Mouse (Mus musculus) frontal cortex, postnatal 10 days (tissue): ENCODE measurements at regions not wholly inside any gene's neighbourhood (a gene's known extent, or its start where the extent isn't known, plus 50 kb on each side); places are given as distances from the start of the nearest gene placed in this dataset.

Source experiments
- DNase-seq, 2 experiments: peaks; one replicate each; pipeline ENCODE4 v3.0.0; 2022; ENCODE audit warnings: low spot score in 2 of 2, mixed read lengths in 1 of 2

GRCm38 (mm10) chr14:33794262-33794661 lies 129.1 kb upstream of the Gdf10 start:
- no peak for DNase-seq

- no peak for DNase-seq
Measured at GRCm38 (mm10) chr14:33797551-33798303, 125.7 kb upstream of the Gdf10 start.

DNA sequence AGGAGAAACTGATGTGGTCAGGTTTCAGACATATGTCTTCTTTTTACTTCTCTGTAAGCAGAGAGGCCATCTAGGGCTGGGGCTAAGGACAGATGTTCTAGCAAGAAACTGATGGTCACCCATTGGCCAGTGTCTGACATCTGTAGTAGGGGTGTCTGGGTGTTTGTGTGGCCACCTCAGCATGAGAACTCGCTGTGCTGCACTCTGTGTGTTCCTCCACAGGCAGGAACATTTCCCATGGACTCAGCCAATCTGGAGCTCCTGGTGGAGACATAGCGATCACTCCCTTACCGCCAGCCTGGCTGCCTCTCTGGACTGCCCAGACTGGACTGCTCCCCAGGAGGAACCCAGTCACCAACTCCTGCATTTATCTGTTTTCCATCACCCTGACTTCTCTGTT lies 119.1 kb upstream of the Gdf10 start:
- no peak for DNase-seq

DNA sequence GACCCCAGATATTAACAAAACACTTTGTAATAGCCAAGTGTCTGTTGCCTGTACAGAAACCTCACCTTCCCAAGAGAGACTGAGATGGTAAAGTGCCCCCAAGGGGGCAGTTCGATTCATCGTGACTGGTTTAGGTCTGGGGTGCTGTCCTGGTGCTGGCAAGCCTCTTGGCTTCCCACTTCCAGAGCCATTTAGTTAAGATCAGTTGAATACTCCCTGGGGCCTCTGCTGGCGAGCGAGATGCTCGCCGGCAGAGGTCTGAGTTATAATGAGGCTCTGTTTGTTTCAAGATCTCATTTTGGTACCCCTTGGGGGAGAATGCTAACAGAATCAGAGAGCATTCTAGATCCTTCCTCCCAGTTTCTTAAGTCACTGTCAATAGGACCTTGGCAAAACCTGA lies 118.7 kb upstream of the Gdf10 start:
- no peak for DNase-seq

DNA sequence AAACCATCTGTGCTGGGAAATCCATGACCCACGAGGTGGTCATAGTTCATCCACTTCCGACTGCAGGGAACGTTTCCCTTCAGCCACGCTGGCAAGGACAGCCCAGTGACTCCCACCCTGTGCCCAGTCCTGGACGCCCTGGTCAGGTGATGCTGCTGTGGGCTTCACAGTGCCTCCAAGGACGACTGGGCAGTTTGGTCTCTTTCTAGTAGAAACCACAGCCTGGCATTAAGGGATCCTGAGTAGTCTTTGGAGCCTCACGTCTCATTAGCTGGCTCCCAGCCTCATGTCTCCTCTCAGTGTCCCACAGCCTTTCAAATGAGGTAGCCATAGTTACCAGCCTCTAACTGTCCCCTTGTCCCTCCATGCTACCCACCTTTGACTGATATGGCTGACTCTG lies 116.2 kb upstream of the Gdf10 start:
- DNase-seq, result no peak

GRCm38 (mm10) chr14:33808593-33809265 lies 114.7 kb upstream of the Gdf10 start:
- DNase-seq, result no peak

GRCm38 (mm10) chr14:33810584-33810983 lies 112.8 kb upstream of the Gdf10 start:
- DNase-seq, result no peak

GRCm38 (mm10) chr14:33811241-33811640 lies 112.1 kb upstream of the Gdf10 start:
- DNase-seq, result no peak

GRCm38 (mm10) chr14:33812266-33812665 lies 111.1 kb upstream of the Gdf10 start:
- no peak for DNase-seq

GRCm38 (mm10) chr14:33812772-33813171 lies 110.6 kb upstream of the Gdf10 start:
- no peak for DNase-seq

DNA sequence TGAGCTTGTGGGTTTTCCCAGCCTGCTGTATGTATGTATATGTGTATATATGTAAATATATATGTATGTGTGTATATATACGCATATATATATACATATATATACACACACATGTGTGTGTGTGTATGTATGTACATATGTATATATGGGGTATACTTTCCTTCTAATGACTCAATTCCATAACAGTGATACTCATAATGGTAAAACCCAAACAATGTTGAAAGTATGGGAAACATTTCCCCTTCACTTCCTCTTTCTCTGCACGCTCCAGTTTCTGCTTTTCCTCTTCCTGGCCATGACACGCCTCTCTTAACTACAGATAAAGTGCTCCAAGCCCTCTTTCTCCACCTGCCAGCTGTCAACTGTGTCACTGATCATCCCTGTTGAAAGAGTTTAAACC lies 110.1 kb upstream of the Gdf10 start:
- DNase-seq, result no peak

GRCm38 (mm10) chr14:33814107-33814506 lies 109.3 kb upstream of the Gdf10 start:
- no peak for DNase-seq

GRCm38 (mm10) chr14:33814599-33814998 lies 108.8 kb upstream of the Gdf10 start:
- no peak for DNase-seq

GRCm38 (mm10) chr14:33820541-33821260 lies 102.7 kb upstream of the Gdf10 start:
- no peak for DNase-seq

DNA sequence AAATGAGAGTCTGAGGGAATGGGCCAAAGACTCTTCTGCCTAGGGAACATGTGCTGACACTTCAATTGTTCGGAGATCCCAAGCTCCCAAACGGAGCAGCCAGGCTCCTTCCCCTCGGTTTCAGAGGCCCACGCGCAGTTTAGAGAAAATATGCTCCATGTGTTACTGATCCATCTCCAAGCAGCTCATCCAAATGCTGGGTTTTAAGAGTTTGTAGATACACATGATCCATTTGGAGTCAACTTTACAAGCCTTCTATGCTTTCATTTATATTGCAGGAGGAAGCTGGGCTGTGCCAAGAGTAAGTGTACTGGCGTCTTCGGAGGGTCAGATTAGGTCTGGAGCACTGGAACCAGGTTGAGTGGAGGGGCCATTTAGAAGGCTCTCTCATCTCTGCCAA lies 102.0 kb upstream of the Gdf10 start:
- DNase-seq, result no peak

- DNase-seq, result peak; percentile 30 to 32
Measured at GRCm38 (mm10) chr14:33824421-33824874, 98.9 kb upstream of the Gdf10 start.

DNA sequence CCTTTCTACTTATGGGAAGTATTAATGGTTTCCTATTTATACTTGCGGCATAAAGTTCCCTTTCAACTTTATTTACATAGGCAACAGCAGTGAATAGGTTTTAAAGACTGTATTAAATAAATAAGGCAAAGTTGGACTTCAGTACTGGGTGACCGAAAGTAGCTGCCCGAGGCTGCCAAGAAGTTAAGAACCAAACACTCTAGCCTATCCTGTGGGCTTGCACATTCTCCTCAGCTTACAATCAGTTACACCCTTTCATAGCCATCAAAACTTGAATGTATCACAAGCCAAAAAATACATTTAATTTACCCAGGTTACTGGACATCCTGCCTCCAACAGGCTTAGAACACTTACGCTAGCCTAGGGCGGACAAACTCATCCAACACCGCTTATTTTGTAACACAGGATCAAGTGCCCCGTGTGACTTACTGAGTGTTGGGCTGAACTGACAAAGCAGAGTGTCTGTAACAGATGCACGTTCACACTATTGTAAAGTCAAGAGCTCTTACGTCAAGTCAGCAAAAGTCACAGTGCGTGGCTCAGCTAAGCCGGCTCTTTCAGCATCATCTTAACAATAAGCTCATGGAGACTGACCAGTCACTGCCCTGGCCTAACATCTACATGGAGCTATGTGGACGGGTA lies 97.3 kb upstream of the Gdf10 start:
- DNase-seq, result no peak

DNA sequence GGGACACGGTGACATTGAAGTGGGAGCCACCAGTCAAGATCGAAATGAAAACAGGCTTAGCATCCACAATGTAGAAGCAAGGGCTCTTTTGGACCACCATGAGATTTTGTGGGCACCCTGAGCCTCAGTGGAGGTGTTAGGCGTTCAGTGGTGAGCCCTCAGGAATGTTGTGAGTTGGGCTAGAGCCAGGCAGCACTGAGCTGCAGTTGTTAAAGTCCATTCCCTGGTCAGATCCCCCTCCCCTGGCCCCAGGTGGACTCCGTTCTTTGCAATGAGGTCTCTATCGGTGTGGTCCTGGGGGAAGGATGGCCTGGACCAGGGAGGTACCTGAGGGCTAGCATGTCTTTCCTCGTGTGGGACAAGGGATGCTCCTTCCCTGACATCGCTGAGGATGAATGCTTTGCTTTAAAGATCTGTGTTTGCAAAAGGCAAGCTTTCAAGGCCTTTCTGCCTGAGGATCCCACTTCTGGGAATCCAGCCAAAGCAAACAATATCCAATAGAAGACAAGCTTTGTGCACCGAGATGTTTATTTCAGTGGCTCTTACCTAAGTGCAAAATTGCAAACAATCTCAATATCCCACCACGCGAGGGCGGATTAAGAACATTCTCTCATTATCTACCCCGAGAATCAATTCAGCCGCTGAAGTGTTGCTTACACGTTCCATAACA lies 90.6 kb upstream of the Gdf10 start:
- no peak for DNase-seq

GRCm38 (mm10) chr14:33836341-33836740 lies 87.0 kb upstream of the Gdf10 start:
- no peak for DNase-seq

DNA sequence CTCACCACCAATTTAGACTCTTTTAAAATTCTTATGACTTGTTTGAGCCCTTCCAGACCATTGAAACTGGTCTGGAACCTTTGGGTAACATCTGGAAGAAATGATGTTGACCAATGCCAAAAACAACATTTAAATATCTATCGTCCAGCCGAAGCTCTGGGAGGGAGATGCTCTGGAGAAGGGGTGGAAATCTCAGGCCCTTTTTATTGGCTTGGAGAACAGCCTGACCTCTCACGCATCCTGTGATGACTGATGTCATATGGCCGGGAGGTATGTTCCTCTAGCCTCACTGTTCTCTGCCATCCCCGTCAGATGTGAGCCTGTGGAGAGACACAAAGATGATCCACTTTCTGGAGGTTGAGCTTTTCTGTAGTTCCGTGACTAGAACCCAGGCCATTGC lies 81.6 kb upstream of the Gdf10 start:
- no peak for DNase-seq

DNA sequence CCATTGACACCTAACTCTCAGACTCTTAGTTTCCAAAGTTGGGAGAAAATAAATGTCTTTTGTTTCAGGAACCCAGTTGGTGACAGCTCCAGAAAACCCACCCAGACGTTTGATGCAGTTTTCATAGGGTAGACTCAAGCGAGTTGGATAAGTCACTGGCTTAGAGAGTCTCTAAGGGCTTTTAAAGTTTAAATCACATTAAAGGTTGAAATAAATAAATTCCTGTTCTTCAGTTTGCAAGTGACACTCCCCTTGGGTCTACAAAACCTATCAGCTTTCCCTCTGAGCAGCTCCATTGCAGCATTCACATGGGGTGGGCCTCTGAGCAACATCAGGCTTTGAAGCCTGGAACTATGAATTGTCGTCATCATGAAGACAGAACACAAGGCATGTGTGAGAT lies 69.9 kb upstream of the Gdf10 start:
- no peak for DNase-seq

DNA sequence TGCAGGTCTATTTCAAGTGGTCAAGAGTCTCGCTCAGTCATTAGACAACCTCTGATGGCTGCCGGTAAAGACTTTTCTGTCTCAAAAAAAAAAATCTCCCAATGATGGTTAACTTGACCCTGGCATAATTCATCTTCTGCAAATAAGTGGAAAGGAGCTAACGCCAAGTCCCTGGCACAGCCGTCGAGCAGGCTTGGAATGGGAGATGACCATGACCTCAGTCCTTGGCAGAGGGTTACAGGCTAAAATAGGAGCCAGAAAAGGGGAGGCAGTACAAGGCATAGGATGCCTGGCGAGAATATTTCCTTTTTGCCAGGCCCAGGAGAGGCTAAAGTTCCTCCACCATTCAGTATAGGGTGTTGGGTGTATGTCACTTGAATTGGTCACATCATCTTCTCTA lies 69.2 kb upstream of the Gdf10 start:
- no peak for DNase-seq
